Mouse (Mus musculus): ENCODE results near the gene Rassf4.

DNA sequence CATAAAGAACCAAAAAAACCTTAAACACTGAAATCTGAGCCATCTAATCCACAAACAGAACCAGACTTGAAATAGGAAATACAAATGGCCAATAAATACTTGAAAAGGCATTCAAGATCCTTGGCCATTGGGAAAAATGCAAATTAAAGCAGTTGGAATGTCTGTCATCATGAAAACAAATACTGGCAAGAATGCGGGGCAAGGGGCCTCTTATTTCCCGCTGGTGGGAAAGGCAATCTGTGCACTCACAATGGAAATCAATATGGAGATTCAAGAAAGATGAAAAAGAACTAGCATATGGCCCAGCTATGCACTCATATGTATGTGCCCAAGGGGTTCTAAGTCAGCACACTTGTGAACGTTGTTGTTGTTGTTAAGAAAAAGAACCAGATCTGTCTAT lies 6.9 kb downstream of the Rassf4 start:
- TF ChIP-seq CTCF (conservative IDR thresholded peaks at IDR 0.05; ENCODE audit: low read length) (no peak), POU5F1 (IDR thresholded peaks at IDR 0.05; ENCODE audit: borderline replicate concordance, low read length) (no peak), NANOG (IDR thresholded peaks at IDR 0.05; ENCODE audit: borderline replicate concordance, low read length) (no peak)
